Mouse (Mus musculus): Measurements from ENCODE around the gene Hoxb2. TPM values are rescaled to one million over a fixed set of nuclear protein-coding genes. Genes with fewer than 3 reads are reported as not detected.

Hoxb2 gene
- under 1 TPM; 0.38 to 0.80 (median 0.64) TPM for total RNA-seq (2022)

- no peak for DNase-seq (ENCODE audit: low spot score)
Observed at GRCm38 (mm10) chr11:96350341-96350624, at the start of gene Hoxb2. Gene Hoxb2, plus strand, starts transcription at chr11:96350525.

GRCm38 (mm10) chr11:96301064-96301431, 49.3 kb upstream of the Hoxb2 start:
- DNase-seq (ENCODE audit: low spot score): no peak

- DNase-seq (ENCODE audit: low spot score): no peak
Observed at GRCm38 (mm10) chr11:96301837-96302236, 48.5 kb upstream of the Hoxb2 start.

- no peak for DNase-seq (ENCODE audit: low spot score)
Observed at GRCm38 (mm10) chr11:96302381-96303150, 47.8 kb upstream of the Hoxb2 start.

- DNase-seq (ENCODE audit: low spot score): no peak
Observed at GRCm38 (mm10) chr11:96303151-96304099, 46.9 kb upstream of the Hoxb2 start, which contains the start of gene Hoxb5. Gene Hoxb5, plus strand, starts transcription at chr11:96303336.

GRCm38 (mm10) chr11:96304381-96305195, 45.7 kb upstream of the Hoxb2 start:
- no peak for DNase-seq (ENCODE audit: low spot score)

GRCm38 (mm10) chr11:96305505-96306182, 44.7 kb upstream of the Hoxb2 start:
- DNase-seq (ENCODE audit: low spot score): no peak

GRCm38 (mm10) chr11:96306183-96306907, 44.0 kb upstream of the Hoxb2 start:
- DNase-seq (ENCODE audit: low spot score): no peak

GRCm38 (mm10) chr11:96306908-96307269, 43.4 kb upstream of the Hoxb2 start:
- no peak for DNase-seq (ENCODE audit: low spot score)

GRCm38 (mm10) chr11:96308763-96309162, 41.6 kb upstream of the Hoxb2 start:
- no peak for DNase-seq (ENCODE audit: low spot score)

GRCm38 (mm10) chr11:96309288-96309687, 41.0 kb upstream of the Hoxb2 start:
- no peak for DNase-seq (ENCODE audit: low spot score)

GRCm38 (mm10) chr11:96310183-96310938, 40.0 kb upstream of the Hoxb2 start:
- DNase-seq (ENCODE audit: low spot score): no peak

GRCm38 (mm10) chr11:96311097-96311496, 39.2 kb upstream of the Hoxb2 start:
- no peak for DNase-seq (ENCODE audit: low spot score)

GRCm38 (mm10) chr11:96311520-96312417, 38.6 kb upstream of the Hoxb2 start:
- peak; percentile 50 for DNase-seq (ENCODE audit: low spot score)

GRCm38 (mm10) chr11:96313134-96313533, 37.2 kb upstream of the Hoxb2 start:
- DNase-seq (ENCODE audit: low spot score): no peak

- DNase-seq (ENCODE audit: low spot score): no peak
Observed at GRCm38 (mm10) chr11:96313806-96314428, 36.4 kb upstream of the Hoxb2 start.

- no peak for DNase-seq (ENCODE audit: low spot score)
Observed at GRCm38 (mm10) chr11:96314671-96315343, 35.5 kb upstream of the Hoxb2 start.

GRCm38 (mm10) chr11:96315344-96315681, 35.0 kb upstream of the Hoxb2 start:
- DNase-seq (ENCODE audit: low spot score): no peak

All from heart, adult 8-10 months (tissue).